Mouse (Mus musculus) CD4-positive, CD25-positive, alpha-beta regulatory T cell, adult 4 months (primary cell): Measurements from ENCODE around the gene Ahcyl1. TPM values are rescaled to one million over a fixed set of nuclear protein-coding genes. Genes with fewer than 3 reads are reported as not detected.

Source experiments
- ATAC-seq: one replicate; pipeline ENCODE4 v1.8.0; 2017
- polyA plus RNA-seq, 2 experiments: library from polyadenylated mRNA; unstranded; fragments of 100-300 nt; shearing (Covaris generic); gene quantifications; one replicate each; pipeline ENCODE4 v1.2.1; 2017

The Ahcyl1 gene
- polyA plus RNA-seq, 2 experiments from 2014 or later, result 12.1 to 22.1 TPM

DNA sequence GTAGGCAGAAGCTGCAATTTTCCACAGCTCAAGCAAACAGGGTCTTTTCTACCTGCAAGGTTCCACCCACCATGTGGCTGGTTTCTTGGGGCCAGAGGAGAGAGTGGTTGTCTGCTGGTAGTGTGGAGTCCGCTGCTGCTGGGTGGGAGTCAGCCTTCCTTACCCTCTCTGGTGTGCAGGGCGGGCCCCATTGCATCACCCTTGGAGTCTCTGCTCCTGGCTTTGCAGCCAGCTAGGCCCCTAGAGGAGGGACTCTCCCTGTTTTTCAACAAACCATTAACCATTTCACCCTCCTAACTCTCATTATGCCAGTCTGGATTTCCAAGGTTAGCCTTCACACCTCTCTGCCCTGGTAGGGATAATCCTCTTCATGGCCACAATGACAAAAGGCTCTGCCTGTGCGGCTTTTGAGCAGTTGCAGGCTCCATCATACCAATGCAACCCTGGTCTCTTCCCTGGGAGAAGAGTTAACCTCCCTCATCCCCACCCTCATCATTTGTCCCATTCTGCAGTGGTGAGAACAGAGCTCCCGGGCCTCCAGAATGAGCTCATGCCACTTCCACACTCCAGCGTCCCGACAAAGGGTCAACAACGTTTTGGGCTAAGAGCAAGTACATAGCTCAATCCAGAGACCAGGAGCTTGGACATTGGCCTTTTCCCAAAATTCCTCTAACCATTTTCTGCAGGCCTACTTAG lies 7.5 kb upstream of the Ahcyl1 start:
- ATAC-seq, result no peak

DNA sequence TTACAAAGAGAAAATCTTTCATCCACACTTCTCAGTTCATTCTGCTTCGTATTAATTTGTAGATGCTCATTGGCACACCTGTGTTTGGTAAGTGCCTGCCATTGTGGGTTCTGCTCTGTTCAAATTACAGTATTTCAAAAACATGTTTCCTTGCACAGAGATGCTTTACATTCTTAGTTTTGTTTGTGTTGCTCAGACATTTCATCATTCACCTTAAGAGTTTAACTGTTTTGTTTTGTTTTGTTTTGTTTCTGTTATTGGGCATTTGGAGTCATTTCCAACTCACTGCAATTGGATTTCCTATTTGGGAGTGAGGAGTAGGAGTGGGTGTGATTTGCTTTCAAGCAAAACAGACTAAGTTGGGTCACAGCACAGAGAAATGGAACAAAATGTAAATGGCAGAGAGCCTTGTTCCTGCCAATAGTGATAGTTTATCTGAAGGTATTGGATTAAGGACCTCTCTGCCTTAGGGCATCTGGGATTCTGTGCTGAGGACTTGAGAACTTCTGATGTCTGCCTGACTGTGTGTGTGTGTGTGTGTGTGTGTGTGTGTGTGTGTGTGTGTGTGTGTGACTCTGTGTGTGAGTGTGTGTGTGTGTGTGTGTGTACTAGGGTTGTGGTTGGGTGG lies 5.5 kb upstream of the Ahcyl1 start:
- no peak for ATAC-seq

DNA sequence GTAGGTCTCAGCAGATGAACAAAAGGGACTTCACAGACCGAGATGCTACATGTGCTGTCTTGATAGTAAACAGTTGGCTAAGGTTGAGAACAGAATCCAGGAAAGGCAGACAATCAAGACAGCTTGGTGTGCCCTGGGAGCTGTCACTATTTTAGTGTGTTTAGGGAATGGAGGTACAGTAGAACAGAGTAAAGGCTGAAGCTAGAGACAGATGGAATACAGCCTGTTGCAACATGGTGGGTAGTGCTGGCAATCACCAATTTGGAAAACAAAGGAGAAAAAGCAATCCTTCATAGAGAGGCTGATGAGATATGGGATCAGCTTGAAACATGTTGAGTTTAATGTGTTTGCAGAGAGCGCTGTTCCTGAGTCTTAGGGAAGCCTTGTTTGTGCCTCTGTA lies 4.3 kb upstream of the Ahcyl1 start:
- no peak for ATAC-seq

- no peak for ATAC-seq
Measured at GRCm38 (mm10) chr3:107696910-107697309, 550 bp upstream of the Ahcyl1 start.

DNA sequence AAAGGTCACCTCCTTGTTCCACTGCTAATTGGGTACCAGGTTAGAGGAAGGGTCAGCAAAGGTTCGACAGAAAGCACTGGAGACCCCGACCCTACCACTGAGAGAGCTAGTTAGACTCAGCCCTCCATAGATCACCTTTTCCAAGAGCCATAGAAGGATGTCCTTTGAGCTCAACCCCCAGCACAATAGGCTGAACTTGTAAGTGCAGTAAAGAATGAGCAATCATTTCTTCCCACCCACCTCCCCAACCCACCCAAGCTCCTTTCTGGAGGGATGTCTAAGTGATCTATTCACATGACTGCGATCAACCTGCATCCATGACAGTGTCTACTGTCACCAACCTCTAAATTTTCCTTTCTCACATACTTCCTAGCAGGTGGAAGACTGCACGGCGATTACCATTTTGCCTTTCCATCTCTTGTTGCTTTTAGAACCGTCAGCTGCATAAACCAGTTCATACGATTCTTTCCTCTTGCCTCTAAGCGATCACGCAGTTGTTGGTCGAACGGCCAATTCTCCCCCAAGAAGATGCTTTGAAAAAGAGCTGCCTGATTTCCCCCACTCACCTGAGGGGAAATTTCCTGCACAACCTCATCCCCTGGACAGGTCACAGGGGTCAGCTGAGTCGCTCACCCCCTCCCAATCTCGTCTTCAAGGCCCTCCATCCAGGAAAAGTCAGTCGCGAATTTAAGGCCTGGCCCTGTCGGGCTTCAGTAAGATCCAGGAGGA lies 977 bp downstream of the Ahcyl1 start:
- no peak for ATAC-seq

GRCm38 (mm10) chr3:107694256-107694900 lies 2.0 kb downstream of the Ahcyl1 start:
- ATAC-seq, result no peak

DNA sequence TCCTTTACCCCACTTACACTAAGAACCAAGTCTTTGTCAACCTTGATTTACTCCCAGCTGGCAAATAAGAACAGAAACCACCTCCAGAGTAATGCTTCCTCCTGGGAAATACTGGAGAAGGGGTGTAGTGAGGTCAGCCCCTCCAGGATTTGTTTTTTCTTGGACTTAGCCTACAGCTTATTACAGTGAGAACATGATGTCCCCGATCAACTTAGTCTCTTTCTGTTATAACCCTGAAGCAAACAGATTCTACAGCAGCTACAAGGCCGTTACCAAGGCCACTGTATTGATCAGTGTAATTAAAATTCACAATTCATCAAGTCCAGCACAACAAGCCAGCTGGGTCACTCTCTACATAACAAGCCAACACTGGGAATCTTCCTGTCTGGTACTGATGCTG lies 6.0 kb downstream of the Ahcyl1 start:
- ATAC-seq, result no peak

DNA sequence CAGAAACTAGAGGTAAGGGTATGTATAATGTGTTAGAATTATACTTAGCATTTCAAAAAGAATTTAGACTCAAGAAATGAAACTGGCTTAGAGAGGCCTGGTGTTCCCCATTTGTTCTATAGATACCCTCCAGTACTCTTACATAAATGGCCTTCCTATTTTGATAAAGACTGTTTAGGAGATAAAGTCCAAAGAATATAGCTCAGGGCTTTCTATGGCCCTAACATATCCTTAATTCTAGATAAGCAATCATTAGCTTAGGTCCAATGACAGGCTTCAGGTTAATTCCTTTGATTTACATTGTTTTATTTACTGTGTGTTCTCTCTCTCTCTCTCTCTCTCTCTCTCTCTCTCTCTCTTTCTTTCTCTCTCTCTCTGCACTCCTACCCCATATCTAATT lies 7.1 kb downstream of the Ahcyl1 start:
- no peak for ATAC-seq

GRCm38 (mm10) chr3:107688236-107688635 lies 8.1 kb downstream of the Ahcyl1 start:
- no peak for ATAC-seq

DNA sequence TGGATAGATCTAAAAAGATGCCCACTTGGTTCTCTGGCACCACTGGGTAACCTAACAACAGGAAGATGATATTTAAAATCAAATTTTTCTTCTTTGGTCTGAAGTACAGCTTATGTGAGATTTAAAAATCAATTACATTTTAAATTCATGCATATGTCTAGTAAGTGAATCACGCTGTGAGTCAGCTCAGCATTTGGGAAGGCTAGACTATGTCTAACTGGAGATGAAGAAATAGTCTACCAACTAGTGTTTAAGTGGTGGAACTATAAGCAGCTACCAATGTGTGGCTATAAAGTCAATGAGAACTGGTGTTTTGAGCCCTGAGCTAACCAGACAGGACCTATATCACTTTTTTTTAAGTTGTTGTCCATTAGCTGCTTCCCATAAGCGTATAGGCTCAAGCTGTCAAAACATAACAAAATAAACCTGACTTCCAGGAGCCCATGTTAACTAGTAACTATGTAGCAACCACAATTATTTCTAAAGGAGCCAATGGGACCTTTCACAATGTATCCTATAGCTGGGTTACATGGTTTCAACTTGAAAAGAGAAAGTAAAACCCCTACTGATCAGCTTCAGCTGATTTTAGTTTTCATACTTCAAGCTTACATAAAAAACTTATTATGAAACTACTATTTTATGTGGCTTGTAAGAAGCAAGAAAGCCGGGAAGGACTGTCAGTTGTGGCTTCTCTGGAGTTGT lies 9.9 kb downstream of the Ahcyl1 start:
- peak; percentile 49 for ATAC-seq

DNA sequence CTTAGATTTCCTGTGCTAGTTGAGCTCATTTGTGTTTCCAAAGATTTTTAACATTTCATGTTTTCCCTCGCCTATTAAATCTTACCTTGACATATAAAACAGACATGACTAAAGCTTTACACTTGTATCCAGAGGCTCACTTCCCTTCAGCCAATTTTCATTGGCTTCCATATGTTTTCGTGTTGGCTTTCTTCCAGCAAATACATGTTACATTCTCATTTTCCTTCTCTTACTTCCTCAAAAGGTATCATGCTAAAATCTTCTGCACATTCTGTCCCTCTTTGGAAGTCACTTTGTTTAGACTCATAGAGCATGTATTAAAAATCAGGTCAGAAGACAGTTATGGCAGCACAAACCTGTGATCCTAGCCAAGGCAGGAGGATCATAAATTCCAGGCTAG lies 10.7 kb downstream of the Ahcyl1 start:
- ATAC-seq, result no peak

GRCm38 (mm10) chr3:107683587-107683986 lies 12.8 kb downstream of the Ahcyl1 start:
- ATAC-seq, result no peak

DNA sequence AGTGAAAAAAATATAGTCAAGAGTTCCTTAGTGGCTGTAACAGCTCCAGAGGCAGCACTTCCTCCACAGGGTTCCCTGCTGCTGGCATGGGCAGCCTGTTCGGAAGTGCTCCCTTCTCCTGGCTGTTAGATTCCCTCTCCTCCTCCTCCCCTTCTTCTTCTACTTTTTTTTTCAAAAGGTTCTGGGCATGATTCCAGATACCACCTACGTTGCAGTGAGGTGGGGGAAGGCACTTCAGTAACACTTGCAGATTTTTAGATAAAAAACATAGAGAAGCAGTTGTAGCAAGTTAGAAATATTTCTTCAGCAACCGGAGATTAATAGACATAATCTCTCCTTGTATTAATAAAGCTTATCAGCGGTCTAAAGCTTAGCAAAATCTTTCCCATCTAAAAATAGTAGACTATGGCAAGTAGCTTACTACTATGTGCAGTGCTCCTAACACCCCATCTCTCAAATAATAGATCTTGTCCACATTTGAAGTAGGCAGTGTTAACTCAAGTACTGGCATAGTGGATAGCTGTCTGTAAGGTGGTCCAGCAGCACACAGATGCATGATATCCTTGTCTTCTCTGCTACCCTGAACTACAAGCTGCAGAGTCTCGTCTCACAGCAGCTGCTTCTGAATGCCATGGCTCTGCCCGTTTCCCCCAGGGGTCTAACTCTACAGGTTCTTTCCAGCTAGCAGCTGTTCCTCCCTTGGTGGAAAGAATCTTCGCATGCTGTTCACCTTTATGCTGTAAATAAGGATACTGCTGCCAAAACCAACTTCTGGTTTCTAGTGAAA lies 15.4 kb downstream of the Ahcyl1 start:
- no peak for ATAC-seq

DNA sequence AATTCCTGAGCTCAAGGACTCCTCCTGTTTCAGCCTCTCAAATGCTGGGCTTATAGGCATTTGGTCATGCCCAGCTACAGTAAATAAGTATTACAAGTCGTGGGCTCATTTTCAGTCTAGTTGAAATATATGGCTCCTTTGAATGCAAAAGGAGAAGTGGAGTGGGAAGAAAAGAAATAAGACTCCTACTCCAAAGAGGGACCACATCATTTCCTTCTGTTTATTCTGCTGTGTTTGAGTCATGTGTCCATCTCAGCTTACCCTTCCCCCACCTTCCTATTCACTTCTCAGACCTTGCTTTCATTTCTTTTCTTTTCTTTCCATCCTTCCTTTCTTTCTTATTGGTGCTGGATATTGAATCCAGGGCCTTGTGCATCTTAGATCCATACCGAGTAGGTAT lies 24.9 kb downstream of the Ahcyl1 start:
- ATAC-seq, result no peak

GRCm38 (mm10) chr3:107670500-107670899 lies 25.9 kb downstream of the Ahcyl1 start:
- no peak for ATAC-seq

DNA sequence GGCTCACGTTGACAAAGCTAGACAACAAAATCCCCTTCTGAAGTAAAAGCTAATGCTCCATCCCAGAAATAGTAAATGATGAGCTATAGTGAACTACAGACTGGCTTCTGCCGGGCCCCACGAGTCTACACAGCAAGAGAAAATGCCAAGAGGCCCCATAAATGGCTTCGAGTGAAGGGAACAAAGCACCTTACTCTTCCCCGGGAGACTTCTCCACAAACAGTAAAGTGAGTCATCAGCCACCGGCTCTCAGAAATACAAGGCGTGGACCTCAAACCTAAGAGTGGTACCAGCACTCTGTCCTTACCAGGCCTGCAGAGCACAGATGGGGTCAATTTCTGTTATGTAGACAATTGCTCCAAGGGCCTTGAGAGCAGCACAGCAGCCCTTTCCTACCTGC lies 27.6 kb downstream of the Ahcyl1 start:
- no peak for ATAC-seq

- ATAC-seq, result no peak
Measured at GRCm38 (mm10) chr3:107667426-107667825, 28.9 kb downstream of the Ahcyl1 start.

GRCm38 (mm10) chr3:107664641-107665040 lies 31.7 kb downstream of the Ahcyl1 start:
- ATAC-seq, result no peak

GRCm38 (mm10) chr3:107659000-107659399 lies 37.4 kb downstream of the Ahcyl1 start:
- ATAC-seq, result no peak

DNA sequence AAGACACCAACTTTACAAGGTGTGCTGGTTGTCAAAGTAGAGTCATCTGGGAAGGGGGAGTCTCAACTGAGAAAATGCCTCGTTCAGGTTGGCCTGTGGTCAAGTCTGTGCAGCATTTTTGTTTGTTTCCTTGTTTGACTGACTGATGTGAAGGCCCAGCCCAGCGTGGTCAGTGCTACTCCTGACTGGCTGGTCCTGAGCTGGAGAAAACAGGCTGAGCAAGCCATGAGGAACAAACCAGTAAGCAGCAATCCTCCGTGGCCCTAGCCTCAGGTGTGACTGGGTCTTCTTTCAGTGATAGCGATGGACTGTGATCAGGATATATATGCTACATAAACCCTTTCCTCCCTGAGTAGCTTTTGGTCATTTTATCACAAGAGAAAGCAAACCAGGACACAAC lies 39.5 kb downstream of the Ahcyl1 start:
- no peak for ATAC-seq

GRCm38 (mm10) chr3:107656151-107656550 lies 40.2 kb downstream of the Ahcyl1 start:
- ATAC-seq, result no peak

- ATAC-seq, result no peak
Measured at GRCm38 (mm10) chr3:107655491-107655890, 40.9 kb downstream of the Ahcyl1 start.
